Mouse (Mus musculus): Measurements from ENCODE around the gene Bok. TPM values are rescaled to one million over a fixed set of nuclear protein-coding genes. Genes with fewer than 3 reads are reported as not detected.

Gene Bok
- polyA plus RNA-seq, 1 experiment from 2014 or later, result 37.0 TPM

Other genes starting within 250 kb of the Bok start
- 119 and 138 TPM in 2 replicates for gene Hdlbp, start 206.8 kb upstream of the Bok start, polyA plus RNA-seq (2014; fragmentation: Nextera tagmentation; extraction: Ambion mirVana)
- gene Farp2, start 173.6 kb upstream of the Bok start, polyA plus RNA-seq (2014; fragmentation: Nextera tagmentation; extraction: Ambion mirVana), result 4.2 and 5.0 TPM in 2 replicates
- gene Stk25, start 27.0 kb upstream of the Bok start, polyA plus RNA-seq (2014; fragmentation: Nextera tagmentation; extraction: Ambion mirVana), result 154 and 164 TPM in 2 replicates
- gene Atg4b, start 65.8 kb downstream of the Bok start, polyA plus RNA-seq (2014; fragmentation: Nextera tagmentation; extraction: Ambion mirVana), result 63.1 and 63.5 TPM in 2 replicates
- gene Thap4, start 69.2 kb downstream of the Bok start, polyA plus RNA-seq (2014; fragmentation: Nextera tagmentation; extraction: Ambion mirVana), result 52.8 and 59.4 TPM in 2 replicates
- gene Dtymk, start 116.3 kb downstream of the Bok start, polyA plus RNA-seq (2014; fragmentation: Nextera tagmentation; extraction: Ambion mirVana), result 164 and 167 TPM in 2 replicates
- gene Ing5, start 118.3 kb downstream of the Bok start, polyA plus RNA-seq (2014; fragmentation: Nextera tagmentation; extraction: Ambion mirVana), result 11.2 and 11.6 TPM in 2 replicates
- 16.1 and 17.3 TPM in 2 replicates for gene D2hgdh, start 139.2 kb downstream of the Bok start, polyA plus RNA-seq (2014; fragmentation: Nextera tagmentation; extraction: Ambion mirVana)
- gene Gal3st2, start 175.6 kb downstream of the Bok start, polyA plus RNA-seq (2014; fragmentation: Nextera tagmentation; extraction: Ambion mirVana), result 0.08 TPM in 1 of 2 replicates, not detected in the other
- gene Gal3st2b, start 232.7 kb downstream of the Bok start, polyA plus RNA-seq (2014; fragmentation: Nextera tagmentation; extraction: Ambion mirVana), result not detected in 2 replicates